Mouse (Mus musculus) embryonic fibroblast, embryonic 13.5 days (primary cell): ENCODE results near the gene Syn3. TPM values are rescaled to one million over a fixed set of nuclear protein-coding genes. Genes with fewer than 3 reads are reported as not detected.

Experiments
- H3K27ac ChIP-seq: 2 replicates; pipeline ENCODE4 v1.5.1; 2012; ENCODE audit warnings: low read length, control low read depth, inconsistent platforms; ENCODE audit not compliant: insufficient read depth
- H3K4me1 ChIP-seq: 2 replicates; pipeline ENCODE4 v1.6.1; 2011; ENCODE audit warnings: low read length; ENCODE audit not compliant: control insufficient read depth, insufficient read depth
- H3K4me3 ChIP-seq: 2 replicates; pipeline ENCODE4 v1.5.1; 2011; ENCODE audit warnings: mild to moderate bottlenecking, control low read depth, low read length; ENCODE audit not compliant: insufficient read depth
- CTCF ChIP-seq: IDR thresholded peaks from 2 replicates; pipeline ENCODE4 v1.5.1; 2011; ENCODE audit warnings: mild to moderate bottlenecking, control low read depth, low read length, moderate library complexity, borderline replicate concordance; ENCODE audit not compliant: insufficient read depth
- POLR2A ChIP-seq: IDR thresholded peaks from 2 replicates; pipeline ENCODE4 v1.6.1; 2011; ENCODE audit warnings: low read depth, mild to moderate bottlenecking, control low read depth, low read length, moderate library complexity
- polyA plus RNA-seq: library from polyadenylated mRNA; stranded (reverse); fragments of >200 nt; gene quantifications from 2 replicates; pipeline ENCODE4 v1.2.4, GENCODE M21; 2011; ENCODE audit warnings: low read depth; ENCODE audit not compliant: missing spikeins, insufficient read length

The Syn3 gene
- polyA plus RNA-seq, 1 experiment: 1.4 TPM

DNA sequence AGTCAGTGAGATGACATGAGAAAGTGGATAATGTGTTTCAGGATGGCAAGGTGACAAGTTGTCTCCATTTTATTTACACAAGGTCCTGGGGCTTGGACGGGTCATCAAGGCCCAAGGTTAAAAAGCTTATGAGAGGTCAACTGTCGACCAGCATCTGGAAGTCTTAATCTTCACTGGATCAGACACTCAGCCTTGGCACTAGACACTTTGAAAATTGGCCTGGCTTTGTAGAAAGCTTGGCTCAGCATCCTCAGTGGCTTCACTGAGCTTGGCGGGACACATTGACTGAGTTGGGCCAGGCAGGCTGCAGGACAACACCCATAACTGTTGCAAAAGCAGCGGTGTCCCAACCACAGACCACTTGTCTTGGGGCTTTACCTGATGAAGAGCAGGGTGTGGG, 286.6 kb downstream of the Syn3 start:
- no peak overlapping the region for H3K4me3 ChIP-seq
- no peaks in the 10 kb centered on the region for H3K4me1 ChIP-seq
- TF ChIP-seq CTCF (no peak), POLR2A (no peak)
- H3K27ac ChIP-seq: no peak overlapping the region

GRCm38 (mm10) chr10:86203915-86204314, 294.8 kb downstream of the Syn3 start:
- TF ChIP-seq POLR2A: no peak
- TF ChIP-seq CTCF: no peak
- Histone ChIP-seq H3K4me3 (no peak overlapping the region), H3K4me1 (no peaks in the 10 kb centered on the region), H3K27ac (no peak overlapping the region)

GRCm38 (mm10) chr10:86203175-86203574, 295.5 kb downstream of the Syn3 start:
- TF ChIP-seq CTCF: no peak
- no peak for TF ChIP-seq POLR2A

GRCm38 (mm10) chr10:86201826-86202225, 296.9 kb downstream of the Syn3 start:
- Histone ChIP-seq H3K4me1 (no peaks in the 10 kb centered on the region), H3K4me3 (no peak overlapping the region), H3K27ac (no peak overlapping the region)
- TF ChIP-seq CTCF: no peak
- TF ChIP-seq POLR2A: no peak

More at GRCm38 (mm10) chr10:86203175-86203574, 295.5 kb downstream of the Syn3 start:
- H3K4me3 ChIP-seq: no peak overlapping the region
- no peaks in the 10 kb centered on the region for H3K4me1 ChIP-seq
- no peak overlapping the region for H3K27ac ChIP-seq

DNA sequence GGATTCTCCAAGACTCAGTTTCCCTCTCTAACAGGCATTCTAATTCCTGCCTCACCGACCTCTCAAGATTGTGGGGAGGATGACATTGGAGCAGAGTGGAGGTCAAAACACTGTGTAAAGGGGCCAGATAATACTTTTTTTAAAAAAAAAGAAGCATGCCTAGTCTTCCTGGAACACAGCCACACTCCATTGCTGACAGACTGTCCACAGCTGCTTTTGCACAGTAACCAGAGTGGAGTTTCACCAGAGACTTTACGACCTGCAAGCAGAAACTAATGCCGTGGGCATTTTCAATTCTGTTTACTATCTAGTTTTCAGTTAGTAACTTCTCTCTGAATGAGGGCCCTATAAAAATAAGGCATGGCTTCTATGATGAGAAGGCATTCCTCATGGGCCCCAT, 297.7 kb downstream of the Syn3 start:
- TF ChIP-seq CTCF: no peak
- no peak for TF ChIP-seq POLR2A
- no peaks in the 10 kb centered on the region for H3K4me1 ChIP-seq
- no peak overlapping the region for H3K4me3 ChIP-seq
- no peak overlapping the region for H3K27ac ChIP-seq

DNA sequence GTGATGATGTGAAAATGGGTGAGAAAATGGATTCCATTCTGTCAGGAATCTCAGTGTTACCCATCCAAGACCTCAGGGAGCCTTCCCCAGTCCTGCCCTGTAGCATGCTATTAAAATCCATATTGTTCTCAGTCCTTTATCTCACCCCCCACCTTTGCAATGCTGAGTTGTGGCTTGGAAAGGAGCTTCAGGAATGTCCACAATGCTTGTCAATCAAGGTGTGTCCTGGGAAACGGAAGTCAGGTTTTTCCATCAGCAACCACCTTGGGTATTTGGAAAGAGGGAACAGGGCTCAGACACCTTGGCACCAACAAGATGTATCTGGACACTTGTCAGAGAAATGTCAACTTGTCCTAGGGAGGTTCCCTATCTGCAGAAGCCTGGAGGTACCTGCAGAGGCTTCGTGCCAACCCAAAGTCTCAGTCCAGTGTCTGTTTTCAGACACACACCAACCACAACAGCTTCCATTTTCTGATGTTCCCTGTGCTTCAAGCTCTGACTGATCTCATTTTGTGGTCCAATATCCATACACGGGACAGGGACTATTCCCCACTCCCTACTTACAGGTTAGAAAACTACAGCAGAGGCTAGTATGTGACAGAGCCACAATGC, 302.2 kb downstream of the Syn3 start:
- H3K27ac ChIP-seq: no peak overlapping the region
- TF ChIP-seq CTCF (no peak), POLR2A (no peak)
- no peak overlapping the region for H3K4me3 ChIP-seq
- H3K4me1 ChIP-seq: no peaks in the 10 kb centered on the region

- Histone ChIP-seq H3K4me3 (no peak overlapping the region), H3K4me1 (no peaks in the 10 kb centered on the region), H3K27ac (no peak overlapping the region)
- TF ChIP-seq POLR2A (no peak), CTCF (no peak)
These were observed 304.0 kb downstream of the Syn3 start for GRCm38 (mm10) chr10:86194722-86195121.

- TF ChIP-seq CTCF (no peak), POLR2A (no peak)
- Histone ChIP-seq H3K27ac (no peak overlapping the region), H3K4me3 (no peak overlapping the region), H3K4me1 (no peaks in the 10 kb centered on the region)
These were observed 304.7 kb downstream of the Syn3 start for GRCm38 (mm10) chr10:86193863-86194434.

- Histone ChIP-seq H3K27ac (no peak overlapping the region), H3K4me3 (no peak overlapping the region), H3K4me1 (peaks cover 3% of the 10 kb centered on the region; the same call in 1 of the 2 replicates)
- no peak for TF ChIP-seq CTCF
- no peak for TF ChIP-seq POLR2A
These were observed 310.1 kb downstream of the Syn3 start for GRCm38 (mm10) chr10:86188614-86189013.

- Histone ChIP-seq H3K4me1 (peaks cover 4% of the 10 kb centered on the region; the same call in 1 of the 2 replicates), H3K27ac (no peak overlapping the region), H3K4me3 (no peak overlapping the region)
- TF ChIP-seq POLR2A: no peak
- TF ChIP-seq CTCF: no peak
These were observed 310.8 kb downstream of the Syn3 start for GRCm38 (mm10) chr10:86187881-86188280.
